In genomic region chr10:77572225-77572624, GRCm38 (mm10) we compare ENCODE assay signal across 14 mouse cellular contexts. TPM values are rescaled to one million over a fixed set of nuclear protein-coding genes. Genes with fewer than 3 reads are reported as not detected.
DNase-seq lines count a peak whose midpoint lies in the region; ATAC-seq and TF ChIP-seq lines count a peak whose summit lies in the region.
"Had no signal": no experiment of that assay in that cellular context is flagged by ENCODE, and none has a peak within 500 bp of the region (broad histone marks: within the 10 kb centered on the region; RNA-seq: fewer than 3 reads in every experiment).

No protein-coding gene starts in this region.

- H3K4me3 ChIP-seq in liver, postnatal 0 days (ENCODE audit: low read depth, low read length), result no peak overlapping the region
- H3K4me3 ChIP-seq in liver, embryonic 12.5 days, result no peak overlapping the region
- H3K4me3 ChIP-seq in MEL (ENCODE audit: control insufficient read depth in 1 of 2, insufficient read depth in 1 of 2, low read depth in 2 of 2, low read length in 2 of 2), result no peak overlapping the region
- H3K4me3 ChIP-seq: limb, embryonic 12.5 days; midbrain, embryonic 12.5 days; neural tube, embryonic 15.5 days had no signal

- no peak for TF ChIP-seq RAD21 in MEL (IDR thresholded peaks at IDR 0.05; ENCODE audit: low read depth, low read length)

- H3K4me1 ChIP-seq in liver, postnatal 0 days (ENCODE audit: insufficient read depth), result peaks cover 14% of the 10 kb centered on the region
- H3K4me1 ChIP-seq in liver, embryonic 12.5 days, result peaks cover 20% of the 10 kb centered on the region
- peaks cover 5 to 13% of the 10 kb centered on the region in 2 experiments for H3K4me1 ChIP-seq in MEL (ENCODE audit: control insufficient read depth in 1 of 2, insufficient read depth in 2 of 2, low read length in 2 of 2)
- H3K4me1 ChIP-seq: midbrain, embryonic 12.5 days; neural tube, embryonic 15.5 days had no signal

- H3K27ac ChIP-seq in liver, postnatal 0 days (ENCODE audit: low read depth), result peak overlapping the region; percentile 30; the same call in 1 of the 2 replicates
- no peak overlapping the region for H3K27ac ChIP-seq in liver, embryonic 12.5 days
- no peak overlapping the region for H3K27ac ChIP-seq in MEL (ENCODE audit: control insufficient read depth, low read depth, low read length)
- H3K27ac ChIP-seq: limb, embryonic 12.5 days; midbrain, embryonic 12.5 days; neural tube, embryonic 15.5 days had no signal

- TF ChIP-seq POLR2A in MEL (IDR thresholded peaks at IDR 0.05; ENCODE audit: control insufficient read depth in 1 of 2, insufficient read depth in 1 of 2, low read depth in 1 of 2, low read length in 2 of 2, poor library complexity in 1 of 2), result no peak

- H3K4me2 ChIP-seq in liver, postnatal 0 days (ENCODE audit: low read depth, low read length), result no peak overlapping the region
- no peak overlapping the region for H3K4me2 ChIP-seq in liver, embryonic 12.5 days
- H3K4me2 ChIP-seq: limb, embryonic 12.5 days; midbrain, embryonic 12.5 days; neural tube, embryonic 15.5 days had no signal

- no peaks in the 10 kb centered on the region for H3K36me3 ChIP-seq in liver, postnatal 0 days (replicated peaks; ENCODE audit: insufficient read depth, low read length)
- no peaks in the 10 kb centered on the region for H3K36me3 ChIP-seq in liver, embryonic 12.5 days
- peaks cover 0 to 5% of the 10 kb centered on the region in 2 experiments; a peak in 2 of 4 replicates for H3K36me3 ChIP-seq in MEL (ENCODE audit: control insufficient read depth in 1 of 2, insufficient read depth in 2 of 2, low read length in 2 of 2)
- H3K36me3 ChIP-seq: limb, embryonic 12.5 days; midbrain, embryonic 12.5 days; neural tube, embryonic 15.5 days had no signal

- DNase-seq in embryo, embryonic 10 days (ENCODE audit: low spot score), result peak; percentile 29
- no peak for DNase-seq in embryo, embryonic 9.5 days (ENCODE audit: extremely low spot score)
- DNase-seq in liver, postnatal 0 days, result no peak
- DNase-seq in MEL (ENCODE audit: low read depth, low spot score), result no peak
- DNase-seq in retina, embryonic 14.5 days (ENCODE audit: low spot score), result peak; percentile 52
- no peak for DNase-seq in urinary bladder, postnatal 14 days (ENCODE audit: low spot score)
- DNase-seq in adrenal gland, postnatal 4 days (ENCODE audit: low spot score in 2 of 2), result no peak
- DNase-seq: gastrocnemius, postnatal 10 days; heart, postnatal 36 days had no signal

- 16% methylated on average over 3 of the region's 3 CpGs for WGBS in liver, postnatal 0 days (ENCODE audit: insufficient replicate concordance)
- WGBS in liver, embryonic 12.5 days (ENCODE audit: insufficient replicate concordance), result 23% methylated on average over 3 of the region's 3 CpGs

- H3K27me3 ChIP-seq in liver, postnatal 0 days (ENCODE audit: insufficient read depth, low read length), result no peaks in the 10 kb centered on the region
- peaks cover 7% of the 10 kb centered on the region; the same call in 1 of the 2 replicates for H3K27me3 ChIP-seq in liver, embryonic 12.5 days (replicated peaks)
- no peaks in the 10 kb centered on the region for H3K27me3 ChIP-seq in MEL (ENCODE audit: control insufficient read depth in 1 of 2, insufficient read depth in 2 of 2, low read length in 2 of 2)
- H3K27me3 ChIP-seq: midbrain, embryonic 12.5 days; neural tube, embryonic 15.5 days had no signal

- no peak for TF ChIP-seq EP300 in liver, postnatal 0 days (IDR thresholded peaks at IDR 0.05; ENCODE audit: low read depth)
- no peak for TF ChIP-seq EP300 in MEL (IDR thresholded peaks at IDR 0.05; ENCODE audit: low read depth in 1 of 2, low read length in 2 of 2)

- no peak overlapping the region for H3K9ac ChIP-seq in liver, postnatal 0 days (replicated peaks)
- no peak overlapping the region for H3K9ac ChIP-seq in liver, embryonic 12.5 days
- no peak overlapping the region for H3K9ac ChIP-seq in MEL (ENCODE audit: control insufficient read depth, low read depth, low read length, poor library complexity, severe bottlenecking)
- H3K9ac ChIP-seq: limb, embryonic 12.5 days; midbrain, embryonic 12.5 days; neural tube, embryonic 15.5 days had no signal

- H3K9me3 ChIP-seq in liver, postnatal 0 days (ENCODE audit: low read length), result no peaks in the 10 kb centered on the region
- no peaks in the 10 kb centered on the region for H3K9me3 ChIP-seq in liver, embryonic 12.5 days (replicated peaks)
- no peaks in the 10 kb centered on the region for H3K9me3 ChIP-seq in MEL (replicated peaks; ENCODE audit: insufficient read depth, low read length)
- H3K9me3 ChIP-seq: limb, embryonic 12.5 days; midbrain, embryonic 12.5 days; neural tube, embryonic 15.5 days had no signal

- peak; percentile 69 for TF ChIP-seq CTCF in liver, postnatal 0 days (IDR thresholded peaks at IDR 0.05; ENCODE audit: low read depth)
- TF ChIP-seq CTCF in MEL (IDR thresholded peaks at IDR 0.05 in 2 of 3, conservative IDR thresholded peaks at IDR 0.05 in 1 of 3; ENCODE audit: control insufficient read depth in 1 of 3, insufficient read depth in 1 of 3, low read depth in 2 of 3, low read length in 3 of 3, poor library complexity in 1 of 3, severe bottlenecking in 1 of 3), result peak in 2 of 3 experiments; percentile 13; a peak in 3 of 6 replicates

- ATAC-seq in liver, postnatal 0 days, result no peak; the same call in 1 of the 2 replicates
- no peak for ATAC-seq in liver, embryonic 12.5 days

- no peaks in the 10 kb centered on the region for H3K79me2 ChIP-seq in MEL (ENCODE audit: control insufficient read depth, insufficient read depth, low read length, poor library complexity)

TF ChIP-seq in MEL, 35 proteins besides CTCF, POLR2A, EP300 and RAD21:
- TF ChIP-seq CHD1 (IDR thresholded peaks at IDR 0.05; ENCODE audit: low read depth, low read length), result no peak
- no peak for TF ChIP-seq SMC3 (IDR thresholded peaks at IDR 0.05; ENCODE audit: low read depth, low read length)
- TF ChIP-seq TBP (IDR thresholded peaks at IDR 0.05; ENCODE audit: low read depth, low read length), result no peak
- no peak for TF ChIP-seq MYC (IDR thresholded peaks at IDR 0.05; ENCODE audit: low read depth, low read length)
- TF ChIP-seq NELFE (IDR thresholded peaks at IDR 0.05; ENCODE audit: low read depth, low read length), result no peak
- TF ChIP-seq JUND (IDR thresholded peaks at IDR 0.05; ENCODE audit: low read depth, low read length), result no peak
- no peak for TF ChIP-seq TCF12 (IDR thresholded peaks at IDR 0.05; ENCODE audit: low read depth, low read length)
- no peak for TF ChIP-seq POLR2AphosphoS2 (IDR thresholded peaks at IDR 0.05; ENCODE audit: low read length)
- TF ChIP-seq GABPA (IDR thresholded peaks at IDR 0.05; ENCODE audit: low read depth, low read length), result no peak
- no peak for TF ChIP-seq BHLHE40 (IDR thresholded peaks at IDR 0.05; ENCODE audit: borderline replicate concordance, low read depth, low read length)
- no peak for TF ChIP-seq MAX (IDR thresholded peaks at IDR 0.05; ENCODE audit: low read length)
- no peak for TF ChIP-seq NRF1 (IDR thresholded peaks at IDR 0.05; ENCODE audit: insufficient read depth, low read depth, low read length, poor library complexity, severe bottlenecking)
- TF ChIP-seq ZC3H11A (IDR thresholded peaks at IDR 0.05; ENCODE audit: low read depth, low read length), result no peak
- TF ChIP-seq ZKSCAN1 (IDR thresholded peaks at IDR 0.05; ENCODE audit: low read depth, low read length), result no peak
- TF ChIP-seq MAZ (IDR thresholded peaks at IDR 0.05; ENCODE audit: low read depth, low read length), result no peak
TF ChIP-seq in MEL: peak in this region for 0.

RNA-seq across cellular contexts. Expression of gene Pttg1ip, which starts 9.3 kb away (rescaled TPM):
- polyA plus RNA-seq in liver, postnatal 0 days (2015; fragmentation: Nextera tagmentation; extraction: Ambion mirVana), result 126 and 129 TPM in 2 replicates
- 68.8 and 72.8 TPM in 2 replicates for polyA plus RNA-seq in liver, embryonic 12.5 days (2016; fragmentation: Nextera tagmentation; extraction: Ambion mirVana)
- total RNA-seq in MEL (2012; rRNA removed), result 41.1 and 50.4 TPM in 2 replicates
- polyA plus RNA-seq in MEL (2012; ENCODE audit: insufficient read depth in 1 of 2, insufficient read length in 2 of 2, low read depth in 1 of 2, low replicate concordance in 2 of 2, missing spikeins in 1 of 2), result 10 to 100 TPM in 1 of 2 experiments, not detected in 1; 53.1 TPM
- total RNA-seq in adrenal gland, postnatal 4 days (2021), result 100 to 1,000 TPM; 176 to 186 TPM

RNA-seq across cellular contexts. Expression of gene Sumo3, which starts 33.7 kb away (rescaled TPM):
- polyA plus RNA-seq in liver, postnatal 0 days (2015; fragmentation: Nextera tagmentation; extraction: Ambion mirVana), result 105 and 111 TPM in 2 replicates
- 138 and 146 TPM in 2 replicates for polyA plus RNA-seq in liver, embryonic 12.5 days (2016; fragmentation: Nextera tagmentation; extraction: Ambion mirVana)
- total RNA-seq in MEL (2012; rRNA removed), result 145 and 151 TPM in 2 replicates
- polyA plus RNA-seq in MEL (2012; ENCODE audit: insufficient read depth in 1 of 2, insufficient read length in 2 of 2, low read depth in 1 of 2, low replicate concordance in 2 of 2, missing spikeins in 1 of 2), result 100 to 1,000 TPM in 1 of 2 experiments, not detected in 1; 342 TPM
- 100 to 1,000 TPM; 181 to 183 TPM for total RNA-seq in adrenal gland, postnatal 4 days (2021)

RNA-seq across cellular contexts. Expression of gene Gm49325, which starts 33.8 kb away (rescaled TPM):
- 8.4 and 13.3 TPM in 2 replicates for polyA plus RNA-seq in liver, postnatal 0 days (2015; fragmentation: Nextera tagmentation; extraction: Ambion mirVana)
- polyA plus RNA-seq in liver, embryonic 12.5 days (2016; fragmentation: Nextera tagmentation; extraction: Ambion mirVana), result 5.1 TPM in 1 of 2 replicates, not detected in the other
- total RNA-seq in MEL (2012; rRNA removed), result 3.5 and 3.7 TPM in 2 replicates
- polyA plus RNA-seq in MEL (2012; ENCODE audit: insufficient read depth in 1 of 2, insufficient read length in 2 of 2, low read depth in 1 of 2, low replicate concordance in 2 of 2, missing spikeins in 1 of 2), result 1 to 10 TPM in 1 of 2 experiments, not detected in 1; 1.0 TPM
- total RNA-seq in adrenal gland, postnatal 4 days (2021), result 10 to 100 TPM; 18.1 to 27.7 TPM
- polyA plus RNA-seq: large intestine, adult 2 months had no signal

RNA-seq across cellular contexts. Expression of gene Itgb2, which starts 42.2 kb away (rescaled TPM):
- 18.7 and 23.1 TPM in 2 replicates for polyA plus RNA-seq in liver, postnatal 0 days (2015; fragmentation: Nextera tagmentation; extraction: Ambion mirVana)
- 13.5 and 13.9 TPM in 2 replicates for polyA plus RNA-seq in liver, embryonic 12.5 days (2016; fragmentation: Nextera tagmentation; extraction: Ambion mirVana)
- 36.7 and 36.9 TPM in 2 replicates for total RNA-seq in MEL (2012; rRNA removed)
- polyA plus RNA-seq in MEL (2012; ENCODE audit: insufficient read depth in 1 of 2, insufficient read length in 2 of 2, low read depth in 1 of 2, low replicate concordance in 2 of 2, missing spikeins in 1 of 2), result 10 to 100 TPM in 1 of 2 experiments, not detected in 1; 45.8 TPM
- 1 to 10 TPM; 5.3 to 8.5 TPM for total RNA-seq in adrenal gland, postnatal 4 days (2021)

RNA-seq across cellular contexts. Expression of gene Ube2g2, which starts 49.9 kb away (rescaled TPM):
- polyA plus RNA-seq in liver, postnatal 0 days (2015; fragmentation: Nextera tagmentation; extraction: Ambion mirVana), result 37.4 and 40.4 TPM in 2 replicates
- polyA plus RNA-seq in liver, embryonic 12.5 days (2016; fragmentation: Nextera tagmentation; extraction: Ambion mirVana), result 55.7 and 59.9 TPM in 2 replicates
- 55.2 and 62.4 TPM in 2 replicates for total RNA-seq in MEL (2012; rRNA removed)
- 100 to 1,000 TPM in 1 of 2 experiments, not detected in 1; 112 TPM for polyA plus RNA-seq in MEL (2012; ENCODE audit: insufficient read depth in 1 of 2, insufficient read length in 2 of 2, low read depth in 1 of 2, low replicate concordance in 2 of 2, missing spikeins in 1 of 2)
- total RNA-seq in adrenal gland, postnatal 4 days (2021), result 10 to 100 TPM; 42.2 to 44.3 TPM

Comparison
In these comparisons a context has a peak if more than half of its experiments do, and no peak if none do; other contexts are left out.
1. DNase-seq: peak in embryo, embryonic 10 days (single experiment) and retina, embryonic 14.5 days (single experiment); none in embryo, embryonic 9.5 days (single experiment), liver, postnatal 0 days (single experiment), MEL (single experiment), urinary bladder, postnatal 14 days (single experiment) and adrenal gland, postnatal 4 days (0 of 2).